Mouse (Mus musculus) embryonic fibroblast, embryonic 13.5 days (primary cell): Measurements from ENCODE around the gene Nars2.

Source experiments
- CTCF ChIP-seq: IDR thresholded peaks from 2 replicates; pipeline ENCODE4 v1.5.1; 2011; ENCODE audit warnings: mild to moderate bottlenecking, control low read depth, low read length, moderate library complexity, borderline replicate concordance; ENCODE audit not compliant: insufficient read depth
- POLR2A ChIP-seq: IDR thresholded peaks from 2 replicates; pipeline ENCODE4 v1.6.1; 2011; ENCODE audit warnings: low read depth, mild to moderate bottlenecking, control low read depth, low read length, moderate library complexity

DNA sequence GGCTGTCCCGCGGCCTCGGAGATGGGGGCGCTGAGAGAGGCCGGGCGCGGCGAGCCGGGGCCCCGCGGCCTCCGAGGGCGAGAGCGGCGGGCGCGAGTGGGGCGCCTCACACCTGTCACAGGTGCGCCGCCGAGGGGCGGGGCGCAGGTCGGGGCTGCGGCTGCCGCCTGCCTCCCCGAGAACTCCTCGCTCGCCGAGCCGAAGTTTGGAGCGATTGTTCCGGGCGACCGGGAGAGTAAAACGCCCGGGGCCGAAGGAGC is 130.6 kb downstream of the Nars2 start:
- TF ChIP-seq POLR2A = no peak
- TF ChIP-seq CTCF = no peak
